Mouse (Mus musculus) left cerebral cortex, adult 11 months (tissue): ENCODE data around the gene B3gnt7.

Experiments used
- DNase-seq: peaks from one replicate; pipeline ENCODE4 v3.0.0; 2022; ENCODE audit warnings: low spot score

Gene B3gnt7

DNA sequence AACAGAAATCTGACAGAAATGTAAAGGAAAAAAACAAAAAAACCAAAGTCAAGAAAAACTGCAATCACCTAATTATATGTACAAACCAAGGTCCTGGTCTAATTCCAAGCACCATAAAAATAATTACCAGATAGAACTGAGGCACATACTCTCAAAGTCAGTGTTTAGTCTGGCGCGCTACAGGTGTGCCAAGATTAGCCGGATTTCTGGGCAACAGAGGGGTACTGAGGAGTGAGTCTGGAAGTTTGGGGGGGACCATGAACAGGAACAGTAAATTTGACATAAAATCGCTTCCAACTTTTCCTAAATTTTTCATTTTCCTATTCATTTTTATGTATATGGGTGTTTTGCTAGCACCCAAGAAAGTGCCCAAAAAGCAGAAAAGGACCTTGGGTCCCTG is 43.3 kb downstream of the B3gnt7 start:
- DNase-seq: no peak

DNA sequence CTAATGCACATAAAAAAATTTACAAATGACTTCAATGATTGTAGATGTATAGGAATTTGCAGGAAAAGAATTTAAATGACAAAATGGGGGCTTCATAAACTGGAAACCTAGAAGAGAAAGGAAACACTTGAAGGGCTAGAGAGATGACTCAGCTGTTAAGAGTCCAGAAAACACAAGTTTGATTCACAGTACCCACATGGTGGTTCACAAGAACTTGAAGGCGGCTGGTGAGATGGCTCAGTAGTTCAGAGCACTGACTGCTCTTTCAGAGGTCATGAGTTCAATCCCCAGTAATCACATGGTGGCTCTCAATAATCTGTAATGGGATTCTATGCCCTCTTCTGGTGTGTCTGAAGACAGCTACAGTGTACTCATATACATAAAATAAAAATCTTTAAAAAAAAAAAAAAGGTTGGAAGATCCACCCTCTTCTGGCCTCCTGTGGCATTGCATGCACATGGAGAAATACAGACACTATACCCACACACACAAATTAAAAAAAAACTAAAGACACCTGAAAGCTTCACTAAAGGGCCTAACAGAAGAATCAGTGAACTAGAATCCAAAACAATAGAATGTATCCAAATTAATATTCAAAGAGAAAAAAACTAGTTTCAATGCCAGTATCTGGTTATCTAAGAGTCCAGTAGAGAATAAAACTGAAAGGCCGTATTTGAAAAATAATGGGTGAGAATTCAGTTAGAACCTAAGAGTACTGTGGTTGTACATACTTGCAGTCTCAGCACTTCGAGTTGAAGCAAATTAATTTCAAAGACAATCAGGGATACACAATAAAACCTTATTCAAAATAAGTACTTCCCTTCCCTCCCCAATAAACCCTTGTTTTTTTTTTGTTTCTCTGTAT is 44.5 kb downstream of the B3gnt7 start:
- no peak for DNase-seq

DNA sequence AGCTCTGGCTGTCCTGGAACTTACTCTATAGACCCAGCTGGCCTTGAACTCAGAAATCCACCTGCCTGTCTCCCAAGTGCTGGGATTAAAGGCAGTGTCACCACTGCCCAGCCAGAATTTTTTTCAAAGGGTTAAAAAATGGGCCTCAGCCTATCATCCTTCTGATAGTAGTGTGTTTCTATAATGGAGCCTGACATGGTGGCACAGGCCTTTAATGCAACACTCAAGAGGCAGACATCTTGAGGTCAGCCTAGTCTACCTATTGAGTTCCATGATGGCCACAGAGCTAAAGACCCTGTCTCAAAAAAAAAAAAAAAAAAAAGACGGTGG is 45.0 kb downstream of the B3gnt7 start:
- DNase-seq: no peak

DNA sequence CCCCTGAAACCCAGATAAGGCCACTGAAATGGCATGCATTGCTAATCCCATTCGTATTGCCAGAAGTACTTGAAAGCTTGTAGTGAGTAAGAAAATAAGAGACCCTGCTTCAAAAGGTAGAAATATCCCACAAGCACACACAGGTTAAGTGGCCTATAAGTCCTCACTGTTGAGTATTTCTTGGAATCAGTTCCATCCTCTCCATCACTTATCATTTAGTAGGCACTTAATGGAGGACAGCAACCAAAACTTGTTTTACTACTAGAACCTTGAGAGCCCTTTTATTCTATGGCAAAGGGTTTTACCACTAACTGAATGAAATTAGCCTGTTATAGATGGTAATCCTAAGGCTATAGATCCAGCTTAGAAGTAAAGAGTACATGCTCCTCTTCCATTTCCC is 45.5 kb downstream of the B3gnt7 start:
- no peak for DNase-seq

DNA sequence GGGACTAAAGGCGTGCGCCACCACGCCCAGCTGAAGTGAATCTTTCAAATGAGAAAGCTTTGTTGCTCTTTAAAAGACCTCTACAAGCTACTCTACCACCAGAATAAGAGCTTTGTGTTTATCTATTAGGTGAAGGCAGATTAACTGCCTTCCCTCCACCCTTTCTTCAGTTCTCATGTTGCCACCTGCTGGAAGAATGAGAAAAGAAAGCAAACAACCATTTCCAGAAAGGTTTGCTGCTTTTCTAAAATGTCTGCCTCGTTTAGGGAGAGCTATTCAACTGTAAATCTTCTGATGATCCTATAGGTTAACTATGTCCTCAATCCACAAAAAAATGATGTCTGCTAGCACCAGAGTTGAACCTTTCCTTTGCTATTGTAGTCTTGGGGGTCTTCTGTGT is 46.2 kb downstream of the B3gnt7 start:
- no peak for DNase-seq

DNA sequence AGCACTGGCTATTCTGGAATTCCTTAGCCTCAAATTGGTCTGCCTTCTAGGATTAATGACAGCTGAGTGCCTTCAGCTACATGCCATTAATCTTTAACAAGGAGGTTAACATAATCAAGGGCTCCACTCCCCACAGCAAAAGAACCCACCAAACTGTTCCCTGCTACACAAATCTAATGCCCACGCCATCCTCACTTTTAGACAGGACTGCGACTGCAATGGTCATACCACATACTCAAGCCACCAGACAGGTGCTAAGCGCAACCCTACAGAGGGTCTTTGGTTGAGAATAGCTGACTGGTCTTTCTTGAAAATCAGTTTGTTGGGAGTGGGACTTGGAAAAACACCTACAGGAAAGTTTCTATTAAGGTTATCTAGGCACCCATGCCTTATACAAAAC is 46.6 kb downstream of the B3gnt7 start:
- no peak for DNase-seq

DNA sequence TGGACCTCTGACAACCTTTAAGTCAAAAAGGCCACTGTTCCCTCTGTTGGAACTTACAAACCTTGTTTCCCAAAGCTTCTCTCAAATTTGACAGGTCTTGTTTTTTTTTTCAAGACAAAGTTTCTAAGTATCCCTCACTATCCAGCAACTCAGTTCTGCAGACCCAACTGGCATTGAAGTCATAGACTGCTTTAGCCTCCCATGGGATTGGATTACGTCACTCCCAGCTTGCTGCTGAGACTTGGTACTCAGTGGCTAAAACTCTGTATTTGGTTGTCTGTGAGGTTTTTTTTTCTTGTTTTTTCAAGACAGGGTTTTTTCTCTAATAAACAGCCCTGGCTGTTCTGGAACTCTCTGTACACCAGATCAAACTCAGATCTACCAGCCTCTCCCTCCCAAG is 47.1 kb downstream of the B3gnt7 start:
- DNase-seq: no peak

DNA sequence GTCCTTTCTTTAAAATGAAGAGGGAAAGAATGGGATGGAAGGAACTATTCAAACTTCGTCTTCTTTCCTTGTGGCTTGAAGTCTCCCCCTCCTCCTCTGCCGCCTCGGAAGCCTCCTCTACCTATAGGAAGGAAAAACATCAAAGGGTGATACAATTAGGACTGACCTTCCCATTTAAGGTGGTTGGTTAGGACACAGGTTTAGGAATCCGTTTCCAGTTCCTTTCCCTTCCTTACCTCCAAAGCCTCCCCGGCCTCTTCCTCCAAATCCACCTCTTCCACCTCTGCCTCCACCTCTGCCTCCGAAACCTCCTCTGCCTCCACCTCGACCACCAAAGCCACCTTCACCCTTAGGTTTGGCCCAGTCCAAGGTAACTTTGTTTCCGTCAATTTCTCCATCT is 47.9 kb downstream of the B3gnt7 start:
- no peak for DNase-seq

DNA sequence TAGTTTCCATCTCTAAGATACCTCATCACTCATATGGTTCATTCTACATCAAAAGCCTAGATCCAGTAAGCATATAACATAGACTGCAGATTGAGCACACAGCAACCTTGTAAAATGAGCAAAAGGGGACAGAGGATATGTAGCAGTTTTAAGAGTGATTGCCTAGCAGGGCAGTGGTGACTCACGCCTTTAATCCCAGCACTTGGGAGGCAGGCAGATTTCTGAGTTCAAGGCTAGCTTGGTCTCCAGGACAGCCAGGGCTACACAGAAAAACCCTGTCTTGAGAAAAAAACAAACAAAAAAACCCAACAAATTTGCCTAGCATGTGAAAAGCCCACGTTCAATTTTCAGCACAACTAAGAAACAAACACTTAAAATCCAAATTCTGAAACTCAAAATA is 51.6 kb downstream of the B3gnt7 start:
- no peak for DNase-seq
